Mouse (Mus musculus) common myeloid progenitor, adult 5-6 weeks (primary cell): ENCODE measurements around the gene Prrt4. TPM values are rescaled to one million over a fixed set of nuclear protein-coding genes. Genes with fewer than 3 reads are reported as not detected.

Experiments used
- ATAC-seq: replicated peaks from 2 replicates; pipeline ENCODE4 v1.8.0; 2016; ENCODE audit warnings: low read depth, mild to moderate bottlenecking, moderate TSS enrichment, inconsistent platforms; ENCODE audit not compliant: poor library complexity, severe bottlenecking
- total RNA-seq: library from RNA; stranded (forward); fragments of 200-1000, 187-1606 nt; gene quantifications from 2 replicates; pipeline ENCODE4 v1.2.3, GENCODE M21; 2017

Gene Prrt4
- total RNA-seq, 1 experiment from 2014 or later, result not detected

GRCm38 (mm10) chr6:29160786-29161185 is 18.6 kb downstream of the Prrt4 start:
- ATAC-seq, result no peak

GRCm38 (mm10) chr6:29156326-29156725 is 23.1 kb downstream of the Prrt4 start:
- no peak for ATAC-seq

GRCm38 (mm10) chr6:29150001-29150400 is 29.4 kb downstream of the Prrt4 start:
- no peak for ATAC-seq

- no peak for ATAC-seq
Measured at GRCm38 (mm10) chr6:29147407-29148010, 31.9 kb downstream of the Prrt4 start.

DNA sequence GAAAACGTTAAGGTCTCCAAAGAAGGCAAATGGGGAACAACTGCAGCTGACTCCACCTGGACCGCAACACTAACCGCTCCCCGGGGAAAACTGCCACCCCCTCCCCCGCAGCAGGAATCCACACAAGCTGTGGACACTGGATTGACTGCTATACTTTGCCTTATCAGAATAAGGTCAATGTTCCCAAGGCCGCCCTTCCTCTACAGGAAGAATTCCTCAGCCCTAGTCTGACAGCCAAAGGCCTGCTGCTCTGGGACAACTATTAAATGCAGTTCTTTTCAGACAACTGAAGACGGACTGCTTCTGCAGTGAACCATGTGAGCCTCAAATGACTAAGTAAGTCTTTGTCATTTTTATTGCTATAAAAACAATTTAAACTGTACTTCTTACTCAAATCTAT is 32.7 kb downstream of the Prrt4 start:
- no peak for ATAC-seq

- ATAC-seq, result no peak
Measured at GRCm38 (mm10) chr6:29145456-29146307, 33.7 kb downstream of the Prrt4 start.

GRCm38 (mm10) chr6:29144971-29145370 is 34.4 kb downstream of the Prrt4 start:
- ATAC-seq, result no peak

- 0 out of 2 replicates have a peak, but pooled peaks have one; percentile 58 for ATAC-seq
Measured at GRCm38 (mm10) chr6:29143608-29144007, 35.8 kb downstream of the Prrt4 start.

GRCm38 (mm10) chr6:29137441-29137840 is 41.9 kb downstream of the Prrt4 start:
- no peak for ATAC-seq

DNA sequence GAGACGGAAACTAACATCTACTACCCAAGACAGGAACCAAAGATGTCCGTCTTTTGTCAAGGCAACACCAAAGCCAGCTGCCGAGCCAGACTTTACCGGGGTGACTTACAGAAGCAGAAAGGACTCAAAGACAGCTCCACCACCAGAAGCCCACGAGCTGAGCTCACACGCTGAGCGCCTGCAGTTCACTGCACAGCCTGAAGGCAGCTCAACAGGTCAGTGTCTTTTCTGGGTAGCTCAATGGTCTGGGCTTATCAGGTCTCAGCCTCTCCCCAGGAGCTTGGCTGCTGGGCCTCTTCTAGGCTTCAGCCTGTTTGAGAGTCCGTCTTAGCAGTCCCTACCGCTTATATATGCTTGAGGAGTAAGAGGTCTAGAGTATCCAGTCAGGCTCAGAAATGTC is 46.3 kb downstream of the Prrt4 start:
- ATAC-seq, result no peak

- no peak for ATAC-seq
Measured at GRCm38 (mm10) chr6:29126878-29127426, 52.4 kb downstream of the Prrt4 start.

GRCm38 (mm10) chr6:29119990-29120389 is 59.4 kb downstream of the Prrt4 start:
- no peak for ATAC-seq

Other genes starting within 250 kb of the Prrt4 start
- gene Lep, start 119.4 kb downstream of the Prrt4 start, total RNA-seq, result not detected in 2 replicates
- gene Rbm28, start 14.6 kb downstream of the Prrt4 start, total RNA-seq, result 58.1 and 64.1 TPM in 2 replicates
- gene Impdh1, start 36.8 kb upstream of the Prrt4 start, total RNA-seq, result 22.7 and 54.2 TPM in 2 replicates
- gene Hilpda, start 92.9 kb upstream of the Prrt4 start, total RNA-seq, result 13.0 and 15.4 TPM in 2 replicates
- gene Fam71f2, start 100.0 kb upstream of the Prrt4 start, total RNA-seq, result not detected in 2 replicates
- gene Fam71f1, start 139.6 kb upstream of the Prrt4 start, total RNA-seq, result not detected in 2 replicates
- 138 and 159 TPM in 2 replicates for gene Calu, start 168.5 kb upstream of the Prrt4 start, total RNA-seq
- gene Opn1sw, start 208.9 kb upstream of the Prrt4 start, total RNA-seq, result not detected in 2 replicates
- not detected in 2 replicates for gene Ccdc136, start 216.7 kb upstream of the Prrt4 start, total RNA-seq